Mouse (Mus musculus) c-Kit-positive CD71-positive TER-119-negative erythroid progenitor cells, embryonic 14.5 days (primary cell): ENCODE results near the gene Asprv1.
A peak's percentile ranks its signal among the peaks of the same experiment; 100 is the strongest.

Experiments
- DNase-seq: peaks from one replicate; pipeline ENCODE4 v3.0.0-alpha.2; 2013; ENCODE audit warnings: low read depth

Asprv1 gene

DNA sequence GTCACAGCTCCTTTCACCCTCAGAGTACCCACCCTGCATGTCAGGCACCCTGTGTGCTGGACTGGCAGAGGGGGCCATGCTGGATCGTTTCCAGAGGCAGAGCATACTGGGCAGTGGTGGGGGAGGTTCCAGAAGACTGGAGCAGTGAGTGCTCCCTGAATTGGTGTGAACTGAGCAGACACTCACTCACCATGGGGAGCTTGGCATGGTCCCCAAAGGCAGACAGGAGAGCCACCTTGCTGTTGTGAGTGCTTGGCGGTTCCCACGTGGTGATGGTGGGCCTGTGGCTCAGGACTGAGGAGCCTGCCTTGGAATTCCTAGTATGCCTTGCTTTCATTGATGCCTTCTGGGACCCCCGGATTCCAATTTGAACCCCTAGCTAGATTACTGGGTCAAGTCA is 4.8 kb upstream of the Asprv1 start:
- no peak for DNase-seq

GRCm38 (mm10) chr6:86624074-86625030 is 3.6 kb upstream of the Asprv1 start:
- DNase-seq = no peak

DNA sequence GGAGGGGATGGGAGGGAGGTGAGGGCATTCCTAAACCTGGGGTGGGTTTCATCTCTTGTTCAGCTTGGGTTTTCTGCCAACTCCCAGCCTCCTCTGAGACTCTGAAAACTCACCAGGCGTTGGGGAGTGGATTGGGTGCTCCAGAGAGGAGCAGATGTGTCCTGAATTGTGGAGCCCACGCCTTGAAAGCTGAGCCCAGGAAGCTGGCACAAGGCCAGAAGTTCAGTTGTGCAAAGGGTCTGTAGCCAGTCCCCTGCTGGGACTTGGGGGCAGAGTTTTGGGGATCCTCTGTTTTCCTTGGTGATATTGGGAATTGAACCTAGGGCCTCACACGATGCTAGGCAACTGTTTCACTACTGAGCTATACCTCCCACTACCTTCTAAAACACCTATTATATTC is 2.2 kb downstream of the Asprv1 start:
- DNase-seq = no peak

GRCm38 (mm10) chr6:86636495-86636894 is 8.5 kb downstream of the Asprv1 start:
- no peak for DNase-seq

- DNase-seq = peak; percentile 80
Measured at GRCm38 (mm10) chr6:86637171-86637835, 9.3 kb downstream of the Asprv1 start.

DNA sequence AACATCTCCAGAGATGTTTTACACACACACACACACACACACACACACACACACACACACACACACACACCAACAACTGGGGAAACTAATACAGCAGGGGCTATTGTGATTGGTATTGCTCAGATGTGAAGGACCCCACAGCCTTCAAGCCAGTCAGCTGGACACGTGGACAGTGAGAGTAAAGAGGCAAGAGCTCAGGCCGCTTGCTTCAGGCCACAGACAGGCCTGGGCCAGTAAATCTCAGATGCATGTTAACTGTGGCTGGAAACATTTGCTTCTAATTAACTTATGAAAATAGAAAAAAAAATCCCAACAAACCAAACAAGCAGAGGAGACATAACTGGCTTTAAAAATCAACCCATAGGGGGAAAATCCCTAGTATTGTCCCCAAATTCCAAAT is 9.9 kb downstream of the Asprv1 start:
- no peak for DNase-seq

DNA sequence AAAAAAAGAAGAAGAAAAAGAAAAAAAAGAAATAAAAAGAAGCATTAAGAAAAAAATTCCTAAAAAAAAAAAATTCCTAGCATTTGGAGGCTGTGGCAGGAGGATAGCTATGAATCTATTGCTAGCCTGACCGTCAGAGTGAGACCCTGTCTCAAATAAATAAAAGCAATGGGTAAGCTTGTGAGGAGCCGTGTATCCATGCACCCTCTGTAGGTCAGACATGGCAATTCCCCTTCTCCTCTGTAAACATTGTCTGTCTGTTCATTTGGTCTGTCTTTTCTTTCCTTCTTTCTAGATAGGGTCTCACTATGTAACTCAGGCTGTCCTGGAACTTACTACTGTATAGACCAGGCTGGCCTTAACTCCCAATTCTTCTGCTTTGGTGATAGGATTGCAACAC is 10.5 kb downstream of the Asprv1 start:
- DNase-seq = no peak

DNA sequence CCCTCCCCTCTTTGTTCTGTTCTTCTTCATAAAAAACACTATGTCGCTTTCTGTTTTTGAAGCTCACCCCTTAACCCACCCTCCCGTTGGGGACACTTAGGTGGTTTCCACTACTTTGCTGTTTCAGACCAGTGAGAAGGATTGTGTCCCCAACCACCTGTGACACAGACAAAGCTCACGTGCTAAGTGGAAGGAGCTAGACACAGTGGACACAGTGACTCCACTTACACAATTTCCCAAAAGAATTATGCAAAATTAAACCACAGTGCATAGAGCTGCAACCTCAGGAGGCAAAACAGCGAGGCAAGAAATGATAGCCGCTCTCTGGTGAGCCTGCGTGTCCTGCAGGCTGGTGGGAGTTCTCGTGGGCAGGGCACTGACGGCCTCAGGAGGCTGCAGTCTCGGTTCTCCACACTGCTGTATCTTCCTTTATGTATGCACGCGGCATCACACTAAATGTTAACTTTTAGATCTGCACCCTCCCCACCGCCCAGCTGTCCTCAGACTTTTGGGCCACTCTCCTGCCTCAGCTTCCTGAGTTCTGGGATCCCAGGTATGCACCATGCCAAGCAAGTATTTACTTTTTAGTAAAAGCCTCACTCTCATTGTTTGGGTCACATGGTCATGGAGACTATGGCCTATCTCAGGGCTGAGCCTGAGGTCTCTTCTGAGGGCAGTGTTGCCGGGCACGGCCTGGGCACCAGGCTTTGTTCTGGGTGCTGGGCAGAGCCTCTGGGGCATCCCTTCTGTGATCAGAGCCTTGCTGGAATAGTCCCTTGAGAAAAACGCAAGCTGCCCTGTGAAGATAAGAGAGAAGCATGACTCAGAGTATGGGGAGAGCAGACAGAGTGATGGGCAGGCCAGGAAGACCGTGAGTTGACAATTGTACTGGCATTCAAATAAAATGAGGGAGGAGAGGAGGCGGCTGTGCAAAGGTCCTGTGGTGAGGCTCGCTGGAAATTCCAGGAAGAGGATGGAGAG is 11.5 kb downstream of the Asprv1 start:
- peak; percentile 83 for DNase-seq

- DNase-seq = no peak
Measured at GRCm38 (mm10) chr6:86640161-86640560, 12.2 kb downstream of the Asprv1 start.

GRCm38 (mm10) chr6:86640776-86641175 is 12.8 kb downstream of the Asprv1 start:
- no peak for DNase-seq

DNA sequence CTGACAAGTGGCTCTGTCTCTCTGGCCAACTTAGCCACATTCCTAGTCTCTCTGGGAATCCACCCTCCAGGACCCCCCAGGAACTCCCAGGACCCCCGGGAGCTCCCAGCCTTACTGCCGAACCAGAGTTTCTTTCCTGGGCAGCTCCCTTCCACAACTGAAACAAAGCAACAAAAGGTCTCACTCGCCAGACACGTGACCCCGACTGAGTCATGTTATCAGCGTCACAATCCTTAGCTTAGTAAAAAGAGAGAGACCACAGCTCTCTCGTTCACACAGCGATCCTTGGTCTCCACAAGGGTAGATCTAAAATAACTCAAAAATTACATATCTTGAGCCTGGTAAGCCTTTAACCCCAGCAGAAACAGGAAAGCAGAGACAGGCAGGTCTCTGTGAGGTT is 13.8 kb downstream of the Asprv1 start:
- no peak for DNase-seq

- DNase-seq = no peak
Measured at GRCm38 (mm10) chr6:86644775-86645400, 16.9 kb downstream of the Asprv1 start.

DNA sequence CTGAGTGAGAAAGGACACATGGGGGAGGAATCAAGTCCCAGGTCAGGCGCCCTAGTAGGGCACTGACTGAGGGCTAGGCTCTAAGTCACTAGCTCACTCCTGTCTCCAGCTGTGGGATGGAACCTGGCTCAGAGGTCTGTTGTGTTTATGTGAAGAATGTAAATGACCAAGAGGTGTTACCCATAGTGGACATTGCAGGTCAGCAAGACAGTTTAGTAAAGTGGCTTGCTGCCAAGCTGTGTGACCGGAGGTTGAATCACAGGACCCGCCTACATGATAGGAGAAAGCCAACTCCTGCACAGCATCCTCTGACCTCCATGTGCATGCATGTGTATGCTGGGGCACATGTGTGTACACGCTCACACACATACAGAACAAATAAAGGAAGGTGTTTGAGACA is 17.6 kb downstream of the Asprv1 start:
- DNase-seq = no peak

GRCm38 (mm10) chr6:86646143-86646542 is 18.2 kb downstream of the Asprv1 start:
- DNase-seq = no peak

DNA sequence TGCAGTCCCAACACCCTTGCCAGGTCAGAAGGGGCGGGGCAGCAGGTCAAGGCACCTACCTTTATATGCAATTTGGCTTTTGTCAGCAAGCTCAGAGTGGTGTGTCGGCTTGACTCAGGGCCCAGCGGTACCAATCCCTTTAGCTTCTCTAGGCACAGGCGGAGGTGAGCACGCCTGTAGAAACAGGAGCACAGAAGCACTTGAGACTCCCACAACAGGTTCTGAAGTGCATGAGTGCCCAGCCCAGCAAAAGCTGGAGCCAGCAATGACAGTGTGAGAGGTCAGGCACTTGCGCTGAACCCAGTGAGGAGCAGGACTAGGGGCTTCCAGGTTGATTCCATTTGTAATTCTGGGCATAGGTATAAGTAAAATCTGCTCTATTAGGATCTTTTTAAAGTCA is 25.1 kb downstream of the Asprv1 start:
- DNase-seq = no peak

- DNase-seq = no peak
Measured at GRCm38 (mm10) chr6:86654270-86654916, 26.4 kb downstream of the Asprv1 start.

GRCm38 (mm10) chr6:86658501-86658900 is 30.5 kb downstream of the Asprv1 start:
- DNase-seq = no peak

DNA sequence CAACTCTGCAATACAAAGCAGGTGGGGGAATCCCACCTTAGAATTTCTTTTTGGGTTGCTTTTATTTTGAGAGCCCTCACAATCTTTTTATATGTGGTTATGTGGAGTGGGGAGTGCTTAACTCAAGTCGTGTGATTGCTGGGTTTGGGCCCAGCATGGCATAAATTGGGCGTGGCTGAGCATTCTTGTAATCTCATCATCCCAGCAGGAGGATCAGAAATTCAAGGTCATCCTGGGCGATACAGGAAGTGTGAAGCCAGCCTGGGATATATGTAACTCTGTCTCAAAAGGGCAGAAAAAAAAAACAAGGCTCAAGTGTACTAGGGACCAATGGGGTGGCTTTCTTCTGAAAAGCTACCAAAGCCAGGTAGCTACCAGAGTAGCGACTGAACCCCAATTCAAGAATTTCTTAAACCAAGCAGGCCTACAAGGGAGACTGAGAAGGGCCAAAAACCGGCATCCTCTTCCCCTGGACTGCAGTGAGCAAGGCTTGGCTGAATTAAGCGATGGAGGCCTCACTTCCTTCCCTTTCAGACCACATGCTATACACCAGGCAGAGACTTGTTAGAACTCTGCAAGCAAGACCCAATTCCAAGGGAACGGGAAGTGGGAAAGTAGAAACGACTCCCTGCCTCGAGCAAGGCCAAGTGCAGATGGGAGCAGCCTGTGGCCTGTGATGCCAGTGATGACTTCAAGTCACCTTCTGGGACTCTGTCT is 32.4 kb downstream of the Asprv1 start:
- no peak for DNase-seq

GRCm38 (mm10) chr6:86665076-86665475 is 37.1 kb downstream of the Asprv1 start:
- DNase-seq = no peak

GRCm38 (mm10) chr6:86665560-86666307 is 37.8 kb downstream of the Asprv1 start:
- no peak for DNase-seq
